Mouse (Mus musculus): ENCODE measurements around the gene Rep15. TPM values are rescaled to one million over a fixed set of nuclear protein-coding genes. Genes with fewer than 3 reads are reported as not detected.

Gene Rep15
- total RNA-seq (2023; ENCODE audit: inconsistent age): 0.30 to 1.1 TPM (median 0.64 TPM) in 3 of 4 replicates, not detected in the other

DNA sequence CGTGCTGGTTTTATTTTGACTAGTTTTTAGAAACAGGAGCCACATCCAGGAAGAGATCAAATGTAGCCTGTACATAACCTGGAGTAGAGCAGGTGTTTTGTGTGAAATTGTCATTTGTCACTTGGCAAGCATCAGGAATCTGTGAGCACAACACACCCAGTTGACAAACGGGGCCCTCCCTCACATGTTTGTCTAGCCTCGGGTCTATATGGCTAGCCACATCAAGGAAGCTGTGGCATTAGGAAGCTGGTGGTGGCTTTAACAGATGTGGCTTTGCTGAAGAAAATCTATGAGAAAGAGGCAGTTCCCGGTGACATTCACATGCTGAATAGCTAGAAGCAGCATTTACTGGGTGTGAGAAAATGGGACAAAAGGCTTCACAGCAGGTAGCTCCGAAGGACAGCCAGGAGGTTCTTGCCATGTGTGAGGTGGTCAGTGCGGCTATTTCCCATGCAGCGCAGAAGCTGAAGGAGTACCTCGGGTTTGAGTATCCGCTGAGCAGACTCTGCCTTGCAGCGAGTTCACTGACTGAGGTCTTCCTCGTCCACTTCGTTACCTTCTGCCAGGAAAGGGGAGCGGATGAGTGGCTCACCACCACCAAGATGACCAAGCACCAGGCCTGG lies at the start of gene Rep15:
Gene Rep15, plus strand, starts transcription at position 282 of the 623 bp plus-strand sequence.

DNA sequence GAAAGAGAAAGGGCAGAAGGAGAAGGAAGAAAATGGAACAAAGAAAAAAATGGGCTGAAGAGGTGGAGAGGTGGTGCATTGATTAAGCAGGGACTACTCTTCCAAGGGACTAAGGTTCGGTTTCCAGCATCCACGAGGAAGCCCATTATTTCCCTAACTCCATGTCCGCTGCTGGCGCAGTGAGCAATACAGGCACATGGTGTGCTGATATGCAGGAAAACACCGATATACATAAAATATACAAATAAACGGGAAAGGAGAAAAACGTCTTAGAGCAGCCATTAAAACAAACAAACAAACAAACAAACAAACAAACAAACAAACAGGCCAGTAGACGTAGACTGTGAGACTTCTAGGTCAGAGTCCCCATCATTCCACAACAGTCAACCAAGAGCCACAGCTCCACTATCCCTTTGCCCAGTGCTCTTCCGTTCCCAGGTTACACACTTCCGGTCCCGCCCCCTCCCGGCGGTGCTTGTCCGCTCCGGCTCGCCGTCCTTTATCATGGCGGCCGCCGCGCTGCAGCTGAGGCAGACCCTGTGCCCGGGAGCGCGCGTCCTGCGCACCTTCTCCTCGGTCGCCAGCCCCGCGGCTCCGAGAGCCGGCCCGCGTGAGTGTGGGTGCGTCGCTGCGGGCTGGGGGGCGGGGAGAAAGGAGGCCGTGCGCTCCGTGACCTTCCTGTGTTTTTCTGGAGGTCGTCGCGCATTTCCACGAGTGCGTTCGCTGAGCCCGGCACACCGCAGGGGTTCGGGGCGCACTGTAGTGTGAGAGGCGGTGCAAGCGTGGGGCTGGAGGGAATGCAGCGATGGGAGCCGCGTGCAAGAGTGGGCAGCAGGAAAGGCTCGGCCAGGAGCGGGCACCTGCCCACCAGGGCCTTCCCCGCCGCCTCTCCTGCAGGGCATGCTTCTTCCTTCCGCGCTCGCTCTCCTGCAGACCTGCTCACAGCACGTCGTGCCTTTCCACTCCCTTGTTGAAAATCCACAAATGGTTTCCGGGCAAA lies 10.2 kb downstream of the Rep15 start, which contains the start of gene Mrps35:
Gene Mrps35, plus strand, starts transcription at position 474 of the 1,000 bp plus-strand sequence.

Other genes starting within 250 kb of the Rep15 start
- gene Arntl2, start 236.5 kb upstream of the Rep15 start, total RNA-seq (2023; ENCODE audit: inconsistent age): not detected in 4 replicates
- not detected in 4 replicates for gene Smco2, start 182.5 kb upstream of the Rep15 start, total RNA-seq (2023; ENCODE audit: inconsistent age)
- gene Ppfibp1, start 144.1 kb upstream of the Rep15 start, total RNA-seq (2023; ENCODE audit: inconsistent age): 9.1 to 11.4 TPM (median 10.4 TPM) in 4 replicates
- not detected in 4 replicates for gene 1700034J05Rik, start 78.2 kb upstream of the Rep15 start, total RNA-seq (2023; ENCODE audit: inconsistent age)
- 37.5 to 53.8 TPM (median 42.0 TPM) in 4 replicates for gene Mrps35, start 10.2 kb downstream of the Rep15 start, total RNA-seq (2023; ENCODE audit: inconsistent age)
- not detected in 4 replicates for gene Mansc4, start 54.4 kb downstream of the Rep15 start, total RNA-seq (2023; ENCODE audit: inconsistent age)
- 8.4 to 10.8 TPM (median 8.5 TPM) in 4 replicates for gene Klhl42, start 58.8 kb downstream of the Rep15 start, total RNA-seq (2023; ENCODE audit: inconsistent age)
- gene Pthlh, start 231.6 kb downstream of the Rep15 start, total RNA-seq (2023; ENCODE audit: inconsistent age): not detected in 4 replicates